Mouse (Mus musculus): Measurements from ENCODE around the gene Pofut1. TPM values are rescaled to one million over a fixed set of nuclear protein-coding genes. Genes with fewer than 3 reads are reported as not detected.

Gene Pofut1
- polyA plus RNA-seq, 1 experiment from 2014 or later = 6.3 TPM

DNA sequence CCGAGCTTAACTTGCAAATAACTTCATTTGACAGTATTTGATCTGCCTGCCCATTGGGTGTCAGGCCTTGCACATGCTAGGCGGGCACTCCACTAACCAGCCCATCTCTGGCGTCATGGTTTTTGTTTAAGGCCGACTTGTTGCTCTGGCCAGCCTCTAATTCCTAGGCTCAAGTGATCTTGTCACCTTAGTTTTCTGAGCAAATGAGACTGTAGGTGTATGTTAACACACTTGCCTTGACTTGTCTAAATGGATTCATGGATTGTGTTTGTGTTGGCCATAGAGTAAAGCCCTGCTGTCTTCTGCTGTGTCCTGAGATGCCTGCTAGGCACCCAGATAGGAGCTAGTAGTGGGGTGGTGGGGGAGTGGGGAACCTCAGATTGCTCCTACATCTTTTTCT is 53.9 kb downstream of the Pofut1 start:
- no peaks in the 10 kb centered on the region for H3K27me3 ChIP-seq (replicated peaks; ENCODE audit: control insufficient read depth, insufficient read depth, low read length)
- no peaks in the 10 kb centered on the region for H3K36me3 ChIP-seq (ENCODE audit: control insufficient read depth, insufficient read depth)
- H3K27ac ChIP-seq (ENCODE audit: low read length) = no peak overlapping the region
- peaks cover 16% of the 10 kb centered on the region for H3K4me1 ChIP-seq (replicated peaks; ENCODE audit: control insufficient read depth, insufficient read depth, low read length)
- ATAC-seq = no peak
- H3K9ac ChIP-seq (replicated peaks; ENCODE audit: low read depth, low read length) = no peak overlapping the region
- H3K4me3 ChIP-seq (replicated peaks; ENCODE audit: low read length) = no peak overlapping the region
- 91% methylated on average over 4 of the region's 4 CpGs for WGBS
- H3K4me2 ChIP-seq (ENCODE audit: low read length) = no peak overlapping the region
- H3K9me3 ChIP-seq (ENCODE audit: control insufficient read depth, low read length) = no peaks in the 10 kb centered on the region

DNA sequence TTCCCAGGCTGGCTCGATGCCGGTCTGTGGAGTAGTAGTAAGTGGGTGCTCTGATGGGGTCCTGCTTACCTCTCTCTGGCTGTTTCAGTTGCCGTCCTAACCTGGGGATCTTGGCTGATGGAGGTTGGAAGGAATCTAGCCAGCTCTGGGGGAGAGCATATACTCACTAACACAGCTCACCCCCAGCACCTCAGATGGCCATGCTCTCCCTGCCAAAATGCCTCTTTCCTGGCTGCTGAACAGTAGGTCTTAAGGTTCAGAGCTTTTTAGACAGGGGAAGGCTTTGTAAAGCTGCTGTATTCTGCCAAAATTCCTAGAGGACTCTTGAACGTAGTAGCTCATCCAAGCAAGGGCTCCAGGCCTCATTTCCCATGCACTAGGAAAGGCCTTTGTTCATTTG is 56.4 kb downstream of the Pofut1 start:
- H3K9ac ChIP-seq (replicated peaks; ENCODE audit: low read depth, low read length) = no peak overlapping the region
- H3K27ac ChIP-seq (ENCODE audit: low read length) = no peak overlapping the region
- H3K4me3 ChIP-seq (replicated peaks; ENCODE audit: low read length) = no peak overlapping the region
- no peak overlapping the region for H3K4me2 ChIP-seq (ENCODE audit: low read length)
- H3K36me3 ChIP-seq (ENCODE audit: control insufficient read depth, insufficient read depth) = no peaks in the 10 kb centered on the region
- H3K9me3 ChIP-seq (ENCODE audit: control insufficient read depth, low read length) = no peaks in the 10 kb centered on the region
- no peak for ATAC-seq
- H3K27me3 ChIP-seq (replicated peaks; ENCODE audit: control insufficient read depth, insufficient read depth, low read length) = no peaks in the 10 kb centered on the region
- 82% methylated on average over 4 of the region's 4 CpGs for WGBS
- peaks cover under 1% of the 10 kb centered on the region for H3K4me1 ChIP-seq (replicated peaks; ENCODE audit: control insufficient read depth, insufficient read depth, low read length)

DNA sequence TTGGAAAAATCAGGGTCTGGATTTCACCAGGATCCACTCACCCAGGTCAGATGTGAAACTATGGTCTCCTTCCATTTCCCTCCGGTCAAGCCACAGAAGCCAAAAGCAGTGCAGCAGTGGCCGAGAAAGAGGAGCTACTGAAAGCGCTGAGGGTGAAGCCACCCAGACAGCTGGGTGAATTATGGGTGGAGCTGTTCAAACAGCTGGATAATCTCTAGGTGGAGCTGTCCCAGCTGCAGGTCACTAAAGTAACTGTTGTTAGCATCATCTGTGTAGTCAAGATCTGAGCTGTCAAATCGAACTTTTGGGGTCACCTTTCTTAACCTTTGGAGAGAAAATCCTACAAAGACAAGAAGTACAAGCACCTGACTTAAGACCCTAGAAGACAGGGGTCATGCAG is 57.1 kb downstream of the Pofut1 start:
- H3K4me3 ChIP-seq (replicated peaks; ENCODE audit: low read length) = no peak overlapping the region
- H3K36me3 ChIP-seq (ENCODE audit: control insufficient read depth, insufficient read depth) = no peaks in the 10 kb centered on the region
- H3K4me1 ChIP-seq (replicated peaks; ENCODE audit: control insufficient read depth, insufficient read depth, low read length) = no peaks in the 10 kb centered on the region; the same call in 1 of the 2 replicates
- WGBS = 88% methylated on average over 4 of the region's 4 CpGs
- H3K9ac ChIP-seq (replicated peaks; ENCODE audit: low read depth, low read length) = no peak overlapping the region
- no peaks in the 10 kb centered on the region for H3K9me3 ChIP-seq (ENCODE audit: control insufficient read depth, low read length)
- no peak overlapping the region for H3K4me2 ChIP-seq (ENCODE audit: low read length)
- H3K27ac ChIP-seq (ENCODE audit: low read length) = no peak overlapping the region
- H3K27me3 ChIP-seq (replicated peaks; ENCODE audit: control insufficient read depth, insufficient read depth, low read length) = no peaks in the 10 kb centered on the region
- no peak for ATAC-seq

DNA sequence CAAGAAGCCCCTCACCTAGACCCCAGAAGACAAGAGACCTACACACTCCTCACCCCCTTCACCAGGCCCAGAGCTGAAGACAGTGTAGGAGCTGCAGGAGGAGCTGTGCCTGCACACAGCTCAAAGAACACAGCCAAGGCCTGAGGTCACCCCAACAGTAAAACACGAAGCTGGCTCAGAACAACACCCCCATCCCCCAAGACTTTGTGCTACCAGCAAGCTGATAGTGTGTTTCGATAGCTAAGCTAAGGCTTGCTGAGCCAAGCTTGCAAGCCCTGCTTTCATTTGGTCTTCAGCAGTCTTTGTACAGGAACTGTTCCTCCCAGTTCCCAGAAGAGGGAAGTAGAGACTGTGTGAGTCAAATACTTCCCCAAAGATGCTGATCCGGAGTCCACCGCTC is 57.5 kb downstream of the Pofut1 start:
- no peak for ATAC-seq
- Histone ChIP-seq H3K36me3 (ENCODE audit: control insufficient read depth, insufficient read depth) (no peaks in the 10 kb centered on the region), H3K27me3 (replicated peaks; ENCODE audit: control insufficient read depth, insufficient read depth, low read length) (no peaks in the 10 kb centered on the region), H3K9me3 (ENCODE audit: control insufficient read depth, low read length) (no peaks in the 10 kb centered on the region), H3K4me3 (replicated peaks; ENCODE audit: low read length) (no peak overlapping the region), H3K4me2 (ENCODE audit: low read length) (no peak overlapping the region), H3K9ac (replicated peaks; ENCODE audit: low read depth, low read length) (no peak overlapping the region), H3K27ac (ENCODE audit: low read length) (no peak overlapping the region), H3K4me1 (replicated peaks; ENCODE audit: control insufficient read depth, insufficient read depth, low read length) (no peaks in the 10 kb centered on the region; the same call in 1 of the 2 replicates)
- WGBS = 85% methylated on average over 4 of the region's 4 CpGs

DNA sequence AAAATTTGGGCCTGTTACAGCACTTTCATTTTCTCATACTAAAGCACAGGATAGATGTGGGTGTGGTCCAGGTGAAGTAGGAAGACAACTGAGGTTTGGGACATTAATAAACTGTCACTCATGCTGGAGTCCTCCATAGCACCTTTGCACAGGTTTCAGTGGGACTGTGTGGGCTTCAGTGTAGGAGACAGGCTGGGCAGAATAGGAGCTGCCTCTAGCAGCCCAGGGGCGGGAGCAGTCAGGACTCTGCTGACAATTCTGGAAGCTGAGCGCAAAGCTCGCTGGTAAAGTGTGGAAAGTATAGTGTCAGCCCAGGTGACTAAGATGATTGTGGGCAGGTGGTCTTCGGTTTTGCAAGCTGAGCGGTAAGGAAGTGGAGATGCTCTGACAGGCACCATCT is 59.8 kb downstream of the Pofut1 start:
- Histone ChIP-seq H3K36me3 (ENCODE audit: control insufficient read depth, insufficient read depth) (no peaks in the 10 kb centered on the region), H3K9ac (replicated peaks; ENCODE audit: low read depth, low read length) (no peak overlapping the region), H3K9me3 (ENCODE audit: control insufficient read depth, low read length) (no peaks in the 10 kb centered on the region), H3K27ac (ENCODE audit: low read length) (no peak overlapping the region), H3K4me3 (replicated peaks; ENCODE audit: low read length) (no peak overlapping the region), H3K4me1 (replicated peaks; ENCODE audit: control insufficient read depth, insufficient read depth, low read length) (no peaks in the 10 kb centered on the region), H3K4me2 (ENCODE audit: low read length) (no peak overlapping the region), H3K27me3 (replicated peaks; ENCODE audit: control insufficient read depth, insufficient read depth, low read length) (no peaks in the 10 kb centered on the region)
- ATAC-seq = no peak
- WGBS = 92% methylated on average over 5 of the region's 5 CpGs

DNA sequence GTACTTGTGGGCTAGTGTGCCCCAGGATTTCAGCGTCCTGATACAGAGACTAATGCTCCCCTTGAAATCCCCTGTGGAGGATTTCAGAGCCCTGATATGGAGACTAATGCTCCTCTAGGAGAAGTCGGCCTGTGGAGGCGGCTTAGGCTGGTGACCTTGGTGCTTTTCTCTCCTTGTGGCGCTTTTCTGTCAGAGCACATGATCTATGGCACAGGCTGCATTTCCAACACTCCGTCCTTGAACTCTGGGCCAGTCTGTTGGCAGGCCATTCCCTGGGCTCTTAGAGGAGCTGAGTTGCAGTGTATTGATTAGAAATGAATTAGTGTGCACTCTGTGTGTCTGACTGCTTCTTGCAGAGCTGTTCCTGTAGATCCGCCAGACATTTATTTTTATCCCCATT is 63.9 kb downstream of the Pofut1 start:
- no peaks in the 10 kb centered on the region for H3K36me3 ChIP-seq (ENCODE audit: control insufficient read depth, insufficient read depth)
- 86% methylated on average over 6 of the region's 6 CpGs for WGBS
- H3K4me3 ChIP-seq (replicated peaks; ENCODE audit: low read length) = no peak overlapping the region
- no peak for ATAC-seq
- no peak overlapping the region for H3K27ac ChIP-seq (ENCODE audit: low read length)
- no peaks in the 10 kb centered on the region for H3K9me3 ChIP-seq (ENCODE audit: control insufficient read depth, low read length)
- H3K4me2 ChIP-seq (ENCODE audit: low read length) = no peak overlapping the region
- no peaks in the 10 kb centered on the region for H3K4me1 ChIP-seq (replicated peaks; ENCODE audit: control insufficient read depth, insufficient read depth, low read length)
- H3K27me3 ChIP-seq (replicated peaks; ENCODE audit: control insufficient read depth, insufficient read depth, low read length) = no peaks in the 10 kb centered on the region
- H3K9ac ChIP-seq (replicated peaks; ENCODE audit: low read depth, low read length) = no peak overlapping the region

DNA sequence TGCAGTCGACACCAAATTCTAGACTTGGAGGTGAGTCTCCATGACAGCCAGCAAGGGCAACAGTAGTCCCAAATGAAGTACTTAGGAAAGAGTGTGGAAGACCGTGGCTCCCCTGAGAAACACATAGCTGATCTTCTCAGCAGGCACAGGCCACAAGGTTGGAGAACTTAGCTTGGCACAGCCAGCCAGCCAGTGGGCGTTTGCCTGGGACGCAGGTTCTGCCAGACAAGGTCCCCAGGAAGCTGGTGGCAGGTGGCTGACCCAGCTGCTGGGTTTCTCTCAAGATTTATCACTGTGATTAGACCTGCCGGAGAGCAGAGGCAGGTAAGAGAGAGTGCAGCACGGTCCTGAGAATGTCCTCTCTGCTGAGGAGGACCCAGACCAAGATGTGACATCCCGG is 67.3 kb downstream of the Pofut1 start:
- 92% methylated on average over 7 of the region's 7 CpGs for WGBS
- H3K27ac ChIP-seq (ENCODE audit: low read length) = no peak overlapping the region

DNA sequence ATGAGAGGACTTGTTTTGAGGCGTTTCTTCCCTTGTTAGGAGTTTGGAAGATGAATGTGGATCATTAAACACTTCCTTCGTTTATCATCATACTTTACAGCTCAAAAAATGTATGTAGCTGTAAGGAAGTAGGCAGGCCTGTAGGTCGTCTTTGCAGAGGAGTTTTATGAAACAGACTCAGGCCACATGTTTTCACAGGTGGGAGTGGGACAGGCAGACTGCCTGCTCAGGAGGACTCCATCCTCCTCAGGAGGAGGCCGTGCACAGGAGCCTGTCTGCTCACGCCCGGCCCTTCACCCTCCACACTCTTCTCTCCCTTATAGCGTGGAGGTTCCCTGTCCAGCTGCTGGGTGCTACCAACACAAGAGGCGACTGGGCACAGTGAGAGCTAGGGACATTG is 67.8 kb downstream of the Pofut1 start:
- H3K4me2 ChIP-seq (ENCODE audit: low read length) = no peak overlapping the region
- no peaks in the 10 kb centered on the region for H3K36me3 ChIP-seq (ENCODE audit: control insufficient read depth, insufficient read depth)
- 82% methylated on average over 8 of the region's 8 CpGs for WGBS
- H3K9me3 ChIP-seq (ENCODE audit: control insufficient read depth, low read length) = no peaks in the 10 kb centered on the region
- ATAC-seq = no peak
- no peak overlapping the region for H3K4me3 ChIP-seq (replicated peaks; ENCODE audit: low read length)
- H3K9ac ChIP-seq (replicated peaks; ENCODE audit: low read depth, low read length) = no peak overlapping the region
- no peak overlapping the region for H3K27ac ChIP-seq (ENCODE audit: low read length)
- no peaks in the 10 kb centered on the region for H3K4me1 ChIP-seq (replicated peaks; ENCODE audit: control insufficient read depth, insufficient read depth, low read length)
- no peaks in the 10 kb centered on the region for H3K27me3 ChIP-seq (replicated peaks; ENCODE audit: control insufficient read depth, insufficient read depth, low read length)

More for the DNA sequence above, 67.3 kb downstream of the Pofut1 start:
- ATAC-seq = no peak
- H3K4me1 ChIP-seq (replicated peaks; ENCODE audit: control insufficient read depth, insufficient read depth, low read length) = no peaks in the 10 kb centered on the region
- H3K36me3 ChIP-seq (ENCODE audit: control insufficient read depth, insufficient read depth) = no peaks in the 10 kb centered on the region
- no peak overlapping the region for H3K9ac ChIP-seq (replicated peaks; ENCODE audit: low read depth, low read length)
- H3K4me2 ChIP-seq (ENCODE audit: low read length) = no peak overlapping the region
- no peaks in the 10 kb centered on the region for H3K9me3 ChIP-seq (ENCODE audit: control insufficient read depth, low read length)
- H3K4me3 ChIP-seq (replicated peaks; ENCODE audit: low read length) = no peak overlapping the region
- H3K27me3 ChIP-seq (replicated peaks; ENCODE audit: control insufficient read depth, insufficient read depth, low read length) = no peaks in the 10 kb centered on the region

DNA sequence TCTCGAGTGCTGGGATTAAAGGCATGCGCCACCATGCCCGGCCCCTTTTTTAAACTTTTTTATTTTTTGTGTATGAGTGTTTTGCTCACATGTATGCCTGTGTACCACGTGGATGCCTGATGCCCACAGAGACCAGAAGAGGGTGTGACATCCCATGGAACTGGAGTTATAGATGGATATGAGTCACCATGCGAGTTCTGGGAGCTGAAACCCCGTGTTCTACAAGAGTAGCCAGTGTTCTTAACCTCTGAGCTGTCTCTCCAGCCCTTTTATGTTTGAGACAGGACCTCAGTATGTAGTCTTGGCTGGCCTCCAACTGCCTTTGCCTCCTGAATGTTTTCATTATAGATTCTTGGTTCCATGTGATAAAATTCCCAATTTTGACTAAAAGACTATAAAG is 68.9 kb downstream of the Pofut1 start:
- no peaks in the 10 kb centered on the region for H3K27me3 ChIP-seq (replicated peaks; ENCODE audit: control insufficient read depth, insufficient read depth, low read length)
- ATAC-seq = no peak
- H3K36me3 ChIP-seq (ENCODE audit: control insufficient read depth, insufficient read depth) = no peaks in the 10 kb centered on the region
- 71% methylated on average over 6 of the region's 6 CpGs for WGBS
- H3K9ac ChIP-seq (replicated peaks; ENCODE audit: low read depth, low read length) = no peak overlapping the region
- H3K4me1 ChIP-seq (replicated peaks; ENCODE audit: control insufficient read depth, insufficient read depth, low read length) = no peaks in the 10 kb centered on the region
- H3K4me3 ChIP-seq (replicated peaks; ENCODE audit: low read length) = no peak overlapping the region
- H3K27ac ChIP-seq (ENCODE audit: low read length) = no peak overlapping the region
- H3K4me2 ChIP-seq (ENCODE audit: low read length) = no peak overlapping the region
- H3K9me3 ChIP-seq (ENCODE audit: control insufficient read depth, low read length) = no peaks in the 10 kb centered on the region

DNA sequence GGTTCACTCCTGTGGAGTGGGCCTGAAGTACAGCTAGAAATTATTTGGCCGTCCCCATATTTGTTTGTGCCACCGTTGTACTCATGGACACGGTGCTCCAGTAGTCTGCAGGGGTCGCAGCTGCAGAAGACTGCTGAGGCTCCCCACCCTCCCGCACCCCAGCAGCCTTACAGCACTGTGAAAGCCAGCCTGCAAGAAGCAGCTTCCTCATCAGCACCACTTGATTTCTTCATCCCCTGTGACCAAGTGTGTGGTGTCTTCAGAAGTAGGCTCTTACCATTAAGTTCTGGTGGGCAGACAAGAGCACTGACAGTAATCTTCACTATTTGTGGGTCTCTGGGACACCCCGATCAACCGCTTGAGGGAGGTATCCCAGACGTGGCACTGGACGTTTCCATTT is 71.6 kb downstream of the Pofut1 start:
- H3K9ac ChIP-seq (replicated peaks; ENCODE audit: low read depth, low read length) = no peak overlapping the region
- ATAC-seq = no peak
- H3K9me3 ChIP-seq (ENCODE audit: control insufficient read depth, low read length) = no peaks in the 10 kb centered on the region
- no peaks in the 10 kb centered on the region for H3K27me3 ChIP-seq (replicated peaks; ENCODE audit: control insufficient read depth, insufficient read depth, low read length)
- no peak overlapping the region for H3K27ac ChIP-seq (ENCODE audit: low read length)
- WGBS = 90% methylated on average over 9 of the region's 9 CpGs
- H3K4me3 ChIP-seq (replicated peaks; ENCODE audit: low read length) = no peak overlapping the region
- no peak overlapping the region for H3K4me2 ChIP-seq (ENCODE audit: low read length)
- no peaks in the 10 kb centered on the region for H3K4me1 ChIP-seq (replicated peaks; ENCODE audit: control insufficient read depth, insufficient read depth, low read length)
- peaks cover 2% of the 10 kb centered on the region; the same call in 1 of the 2 replicates for H3K36me3 ChIP-seq (ENCODE audit: control insufficient read depth, insufficient read depth)
